Mouse (Mus musculus): Measurements from ENCODE around the gene Inf2. TPM values are rescaled to one million over a fixed set of nuclear protein-coding genes. Genes with fewer than 3 reads are reported as not detected.

Inf2 gene
- total RNA-seq, 1 experiment from 2014 or later = 7.0 TPM

DNA sequence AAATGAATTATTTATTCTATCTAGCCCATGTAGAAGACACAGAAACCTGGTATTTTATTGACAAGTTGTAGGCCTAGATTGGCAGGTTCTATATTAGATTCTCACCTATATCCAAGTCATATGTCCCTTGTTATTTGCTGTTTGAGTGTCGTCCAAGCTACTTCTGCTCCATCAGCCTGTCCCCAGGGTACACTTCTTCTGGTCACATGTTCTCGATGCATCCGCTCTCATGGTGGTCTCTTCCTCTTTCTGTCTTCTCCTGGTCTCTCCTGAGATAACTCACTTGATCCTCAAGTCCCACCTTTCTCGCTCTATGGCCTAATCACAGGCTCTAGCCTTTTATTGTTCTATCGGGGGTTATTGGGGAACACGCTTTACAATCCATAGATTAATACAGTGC is 25.6 kb upstream of the Inf2 start:
- ATAC-seq (replicated peaks; ENCODE audit: low read depth, poor library complexity, severe bottlenecking) = no peak

GRCm38 (mm10) chr12:112570160-112570559 is 18.4 kb upstream of the Inf2 start:
- ATAC-seq (replicated peaks; ENCODE audit: low read depth, poor library complexity, severe bottlenecking) = no peak

- ATAC-seq (replicated peaks; ENCODE audit: low read depth, poor library complexity, severe bottlenecking) = peak; percentile 74
Measured at GRCm38 (mm10) chr12:112571064-112571463, 17.5 kb upstream of the Inf2 start.

GRCm38 (mm10) chr12:112575274-112575986 is 13.2 kb upstream of the Inf2 start:
- no peak for ATAC-seq (replicated peaks; ENCODE audit: low read depth, poor library complexity, severe bottlenecking)

GRCm38 (mm10) chr12:112576341-112576740 is 12.2 kb upstream of the Inf2 start:
- no peak for ATAC-seq (replicated peaks; ENCODE audit: low read depth, poor library complexity, severe bottlenecking)

GRCm38 (mm10) chr12:112576749-112577148 is 11.8 kb upstream of the Inf2 start:
- no peak for ATAC-seq (replicated peaks; ENCODE audit: low read depth, poor library complexity, severe bottlenecking)

DNA sequence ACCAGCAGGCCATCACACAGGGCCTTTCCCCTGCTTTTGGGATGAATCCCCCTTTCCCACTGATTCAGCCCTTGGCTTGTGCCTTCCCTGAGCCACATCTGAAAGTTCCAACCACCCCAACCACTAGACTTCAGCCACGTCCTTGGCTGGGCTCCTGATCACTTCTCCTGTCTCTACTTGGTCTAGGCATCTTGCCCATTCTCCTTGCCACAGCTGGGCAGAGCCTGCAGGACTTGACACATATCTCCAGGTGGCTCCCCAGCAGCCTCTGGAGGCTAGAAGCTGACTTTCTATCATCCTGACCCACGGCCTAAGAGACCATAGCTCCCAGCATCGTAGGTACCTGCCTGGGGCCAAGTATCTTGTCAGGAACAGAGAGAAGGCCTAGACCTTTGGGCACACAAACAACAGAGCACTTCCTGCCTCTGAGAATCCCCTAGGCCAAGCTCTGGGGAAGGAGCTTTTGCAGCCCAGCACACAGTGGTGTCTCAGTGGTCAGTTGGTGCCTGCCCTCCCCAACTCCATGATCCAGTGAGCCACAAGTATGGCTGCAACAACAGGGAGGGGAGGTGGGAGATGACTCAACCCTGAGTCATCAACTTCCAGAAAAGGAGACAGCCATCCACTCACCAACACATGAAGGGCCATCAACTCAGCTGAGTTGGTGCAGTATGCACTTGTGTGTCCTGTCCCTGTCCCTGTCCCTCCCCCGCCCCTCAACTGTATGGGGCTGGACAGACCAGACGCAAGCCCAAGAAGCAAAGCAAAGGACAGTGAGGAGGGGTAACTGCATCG is 10.1 kb upstream of the Inf2 start:
- ATAC-seq (replicated peaks; ENCODE audit: low read depth, poor library complexity, severe bottlenecking) = no peak

DNA sequence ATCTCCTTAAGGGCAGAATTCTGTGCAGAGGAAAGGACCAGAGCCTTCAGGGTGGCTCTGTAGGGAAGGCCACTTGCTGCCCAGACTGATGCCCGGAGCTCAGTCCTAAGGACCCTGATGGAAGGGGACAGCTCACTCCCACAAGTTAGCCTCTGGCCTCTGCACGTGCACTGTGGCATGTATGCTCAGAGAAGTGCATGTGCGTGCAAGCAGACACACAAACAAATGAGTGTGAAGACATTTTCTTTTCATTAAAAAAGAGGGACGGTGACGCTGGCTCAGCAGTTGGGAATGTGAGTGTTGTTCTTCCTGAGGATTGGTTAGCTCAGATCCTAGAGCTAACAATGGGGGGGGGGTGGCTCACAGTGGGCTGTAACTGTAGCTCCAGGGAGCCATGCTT is 9.2 kb upstream of the Inf2 start:
- ATAC-seq (replicated peaks; ENCODE audit: low read depth, poor library complexity, severe bottlenecking) = no peak

DNA sequence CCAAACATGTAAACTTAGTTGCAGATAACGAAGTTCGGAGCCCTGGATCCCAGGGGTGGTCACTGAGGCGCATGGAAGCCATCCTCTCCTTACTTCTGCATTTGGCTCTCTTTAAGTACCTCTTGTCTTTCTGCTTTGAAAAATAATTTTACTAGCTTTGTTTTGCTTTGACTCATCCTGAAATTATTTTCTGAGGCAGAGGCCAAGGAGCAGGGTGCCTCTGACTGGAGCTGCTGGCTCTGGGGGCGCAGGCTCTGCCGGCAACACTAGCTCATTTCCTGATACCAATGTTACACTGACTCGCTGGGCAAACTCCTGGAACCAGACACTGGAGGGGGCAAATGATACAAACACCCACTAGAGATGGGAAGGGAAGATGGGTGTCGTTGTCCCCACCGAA is 8.7 kb upstream of the Inf2 start:
- no peak for ATAC-seq (replicated peaks; ENCODE audit: low read depth, poor library complexity, severe bottlenecking)

- peak; percentile 67 for ATAC-seq (replicated peaks; ENCODE audit: low read depth, poor library complexity, severe bottlenecking)
Measured at GRCm38 (mm10) chr12:112581113-112581512, 7.5 kb upstream of the Inf2 start.

DNA sequence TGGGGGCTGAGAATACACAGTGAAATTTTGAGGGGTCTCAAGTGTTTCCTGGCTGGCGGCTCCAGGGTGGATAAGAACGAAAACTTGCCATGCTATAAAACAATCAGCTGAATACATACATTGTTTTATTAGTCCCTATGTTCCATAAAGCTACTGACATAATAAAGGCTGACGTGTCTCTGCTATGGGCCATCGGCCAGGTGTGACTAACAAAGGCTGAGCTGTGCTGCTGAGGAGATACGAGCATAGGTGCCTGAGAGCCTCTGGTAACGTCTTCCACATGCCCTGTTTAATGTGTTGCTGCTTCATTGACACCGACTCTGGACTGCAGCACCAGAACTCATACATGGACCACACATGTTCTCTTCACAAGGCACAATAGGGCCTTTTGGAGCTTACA is 3.6 kb upstream of the Inf2 start:
- no peak for ATAC-seq (replicated peaks; ENCODE audit: low read depth, poor library complexity, severe bottlenecking)

DNA sequence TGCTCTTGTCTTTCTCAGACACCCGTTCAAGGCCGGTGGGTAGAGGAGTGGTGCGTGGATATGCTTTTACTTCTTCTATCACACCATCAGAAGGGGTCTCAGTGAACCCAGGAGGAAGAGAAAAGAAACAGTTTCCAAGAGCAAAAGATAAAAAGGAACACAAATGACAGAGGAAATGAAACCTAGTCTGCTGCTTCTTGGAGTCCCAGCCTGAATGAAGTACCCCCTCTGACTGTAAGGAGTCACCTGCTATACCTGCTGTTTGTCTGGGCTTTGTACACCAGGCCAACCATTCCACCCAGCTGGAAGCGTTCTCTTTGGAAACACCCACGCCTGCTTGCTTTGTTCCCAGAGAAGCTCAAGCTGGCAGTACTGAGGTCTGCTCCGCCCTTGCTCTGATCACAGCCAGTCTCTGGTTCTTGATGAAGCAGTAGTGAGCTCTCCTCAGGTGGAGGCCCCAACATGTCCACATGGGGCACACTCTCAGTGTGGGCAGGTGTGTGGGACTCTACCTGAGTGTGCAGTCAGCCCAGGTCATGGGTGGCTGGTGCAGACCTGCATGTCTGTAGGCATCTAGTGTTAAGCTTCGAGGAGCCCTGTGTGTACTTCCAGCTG is 2.6 kb upstream of the Inf2 start:
- no peak for ATAC-seq (replicated peaks; ENCODE audit: low read depth, poor library complexity, severe bottlenecking)

DNA sequence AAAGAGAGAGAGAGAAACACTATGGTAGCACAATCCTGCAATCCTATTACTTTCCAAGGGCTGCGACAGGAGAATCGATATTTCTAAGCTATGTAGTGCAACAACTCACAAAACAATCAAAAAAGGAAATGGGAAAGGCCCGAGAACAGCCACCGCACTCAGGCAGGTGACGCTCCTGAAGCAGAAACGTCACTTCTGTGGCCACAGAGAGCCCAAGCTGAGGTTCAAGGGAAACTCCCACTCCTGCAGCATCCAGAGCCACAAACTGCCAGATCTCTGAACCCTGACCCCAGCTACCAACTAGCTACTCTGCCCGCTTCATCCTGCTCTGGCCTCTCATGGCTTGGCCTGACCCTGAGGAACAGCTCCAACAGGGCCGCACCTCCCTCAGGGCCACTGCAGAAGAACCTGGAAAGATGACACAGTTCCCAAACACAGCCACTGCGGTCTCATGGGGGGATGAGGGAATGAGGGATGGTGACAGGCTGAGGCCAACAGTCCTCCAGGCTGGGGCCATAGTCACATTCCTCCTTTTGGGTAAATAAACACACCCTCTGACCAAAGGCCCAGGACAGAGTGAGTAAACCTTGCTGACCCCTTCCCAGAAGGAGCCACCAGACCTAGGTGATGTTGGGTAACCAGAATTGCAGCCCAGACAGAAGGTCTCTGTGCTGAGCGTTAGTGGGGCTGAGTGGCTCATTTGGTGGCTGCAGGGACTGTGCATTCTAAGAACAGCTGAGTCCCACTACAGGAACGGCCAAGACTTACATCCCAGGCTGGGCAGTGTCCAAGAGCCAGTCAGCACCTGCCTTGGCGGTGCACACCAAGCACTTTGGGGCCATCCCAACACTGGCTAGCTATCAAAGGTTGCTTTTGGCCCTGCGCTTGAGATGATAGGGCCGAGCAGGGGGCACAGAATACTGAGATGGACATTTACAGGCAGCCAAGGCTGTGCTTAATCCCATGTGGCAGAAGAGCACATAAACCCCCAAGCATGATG is 1.2 kb upstream of the Inf2 start:
- no peak for ATAC-seq (replicated peaks; ENCODE audit: low read depth, poor library complexity, severe bottlenecking)

DNA sequence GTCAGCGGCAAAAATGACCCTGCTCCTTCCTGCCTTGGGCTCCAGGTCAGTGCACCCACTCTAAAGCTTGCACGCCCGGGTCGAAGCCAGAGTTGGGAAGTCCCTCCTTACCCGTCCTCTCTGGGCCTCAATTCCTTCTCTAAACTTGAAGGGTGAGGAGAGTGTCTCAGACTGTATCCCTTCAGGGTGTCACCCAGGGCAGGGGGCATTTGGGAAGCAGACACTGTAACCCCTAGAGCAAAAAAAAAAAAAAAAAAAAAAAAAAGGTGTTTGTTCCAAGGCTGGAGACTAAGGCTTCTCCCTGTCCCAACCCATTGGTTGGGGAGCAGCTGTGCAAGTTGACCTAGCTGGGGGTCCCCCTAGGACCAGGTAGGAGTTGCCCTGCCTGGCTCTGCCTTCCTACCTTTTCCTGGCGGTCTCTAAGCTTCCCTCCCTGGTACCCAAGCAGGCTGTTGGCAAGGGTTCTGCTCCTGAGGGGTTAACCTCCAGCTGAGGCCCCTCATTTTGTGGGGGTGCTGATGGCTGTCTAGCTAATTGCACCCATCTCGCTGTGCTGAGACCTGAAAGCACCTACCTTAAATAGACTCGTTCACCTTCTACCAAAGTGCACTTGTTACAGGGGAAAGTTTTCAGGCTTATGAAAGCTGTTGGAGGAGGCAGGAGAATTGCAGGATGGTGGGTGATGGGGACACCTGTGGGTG is 1.1 kb downstream of the Inf2 start:
- ATAC-seq (replicated peaks; ENCODE audit: low read depth, poor library complexity, severe bottlenecking) = no peak

DNA sequence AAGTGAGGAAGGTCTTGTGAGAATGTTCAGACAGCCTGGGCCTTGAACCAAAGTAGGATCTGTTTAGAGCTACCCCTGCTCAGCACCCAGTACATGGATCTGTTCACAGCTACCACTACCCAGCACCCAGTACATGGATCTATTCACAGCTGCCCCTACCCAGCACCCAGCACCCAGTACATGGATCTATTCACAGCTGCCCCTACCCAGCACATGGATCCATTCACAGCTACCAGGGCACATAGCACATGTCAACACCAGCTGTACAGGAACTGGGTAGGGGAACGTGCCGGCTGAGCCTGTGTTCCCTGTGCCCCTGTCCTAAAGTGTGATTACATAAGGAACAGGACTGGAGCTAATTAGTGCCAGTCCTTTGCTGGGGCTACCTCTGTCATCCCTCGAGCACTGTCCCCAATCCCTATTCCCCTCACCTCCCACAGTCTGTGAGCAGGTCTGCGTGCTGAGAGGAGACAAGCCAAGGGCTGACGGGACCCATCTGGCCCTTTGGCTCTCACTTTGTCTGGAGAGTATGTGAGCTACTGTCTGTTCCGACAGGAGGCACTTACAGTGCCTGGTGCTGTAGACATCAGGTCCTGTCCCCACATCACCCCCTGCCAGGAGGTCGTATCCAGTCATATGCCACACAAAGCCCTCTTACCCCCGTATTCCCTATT is 2.1 kb downstream of the Inf2 start:
- ATAC-seq (replicated peaks; ENCODE audit: low read depth, poor library complexity, severe bottlenecking) = no peak

DNA sequence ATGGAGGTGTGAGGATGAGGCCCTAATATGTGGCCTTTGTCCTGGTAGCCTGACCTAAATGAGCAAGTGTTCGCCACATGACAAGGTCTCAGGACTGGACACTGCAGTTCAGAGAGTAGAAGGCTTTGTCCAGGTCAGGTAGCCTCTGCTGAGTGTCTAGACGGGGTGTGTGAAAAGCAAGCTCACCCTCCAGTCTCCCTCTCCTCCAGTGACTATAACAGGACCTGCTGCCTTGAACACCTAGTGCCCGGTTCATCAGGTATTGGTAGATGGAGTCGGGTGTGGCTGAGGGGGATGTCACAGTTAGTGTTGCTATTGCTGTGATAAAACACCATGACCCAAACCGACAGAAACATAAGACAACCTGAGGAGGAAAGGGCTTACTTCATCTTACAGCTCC is 2.7 kb downstream of the Inf2 start:
- ATAC-seq (replicated peaks; ENCODE audit: low read depth, poor library complexity, severe bottlenecking) = no peak

DNA sequence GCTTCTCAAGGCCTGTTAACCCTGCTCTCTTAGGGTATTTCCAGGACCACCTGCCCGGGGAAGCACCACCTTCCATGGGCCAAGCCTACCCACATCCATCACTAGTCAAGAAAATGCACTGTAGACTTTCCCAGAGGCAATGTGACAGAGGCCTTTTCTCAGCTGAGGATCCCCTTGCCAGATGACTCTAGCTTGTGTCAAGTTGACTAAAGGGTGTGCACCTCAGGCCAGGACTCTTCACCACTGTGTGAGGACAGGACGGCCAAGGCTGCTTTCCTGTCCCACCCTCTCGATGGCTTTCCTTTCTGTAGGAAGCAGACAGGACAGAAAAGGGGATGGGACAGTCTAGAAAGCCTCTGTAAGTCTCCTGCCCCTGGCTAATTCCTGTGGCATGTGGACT is 3.1 kb downstream of the Inf2 start:
- ATAC-seq (replicated peaks; ENCODE audit: low read depth, poor library complexity, severe bottlenecking) = no peak

GRCm38 (mm10) chr12:112592985-112593734 is 4.6 kb downstream of the Inf2 start:
- ATAC-seq (replicated peaks; ENCODE audit: low read depth, poor library complexity, severe bottlenecking) = no peak

Measured in common myeloid progenitor, adult 5-6 weeks (primary cell).